Mouse (Mus musculus) heart, embryonic 12.5 days (tissue): ENCODE data around the gene Hist1h2af. TPM values are rescaled to one million over a fixed set of nuclear protein-coding genes. Genes with fewer than 3 reads are reported as not detected.
"Not testable (repeated sequence)": the region's sequence is repeated elsewhere in the genome, so short reads cannot be mapped to it uniquely, and the experiment has no call there.

Experiments used
- ATAC-seq: fragments of 200-750 bp; cut with Nextera tagmentation; 2 replicates; pipeline ENCODE4 v1.8.0; 2017; ENCODE audit warnings: moderate TSS enrichment, moderate library complexity; ENCODE audit not compliant: insufficient number of reproducible peaks, low FRiP score
- H3K27ac ChIP-seq: fragments of 300-500 bp; sonication (generic); 2 replicates; pipeline ENCODE4 v1.5.1; 2016; ENCODE audit warnings: mild to moderate bottlenecking, moderate library complexity; ENCODE audit not compliant: poor library complexity, severe bottlenecking
- H3K27me3 ChIP-seq: fragments of 300-500 bp; sonication (generic); replicated peaks from 2 replicates; pipeline ENCODE4 v1.6.1; 2016; ENCODE audit warnings: mild to moderate bottlenecking, moderate library complexity
- H3K36me3 ChIP-seq: fragments of 300-500 bp; sonication (generic); 2 replicates; pipeline ENCODE4 v1.6.1; 2016; ENCODE audit warnings: mild to moderate bottlenecking, moderate library complexity
- H3K4me1 ChIP-seq: fragments of 300-500 bp; sonication (generic); replicated peaks from 2 replicates; pipeline ENCODE4 v1.6.1; 2016; ENCODE audit warnings: mild to moderate bottlenecking
- H3K4me2 ChIP-seq: fragments of 300-500 bp; sonication (generic); 2 replicates; pipeline ENCODE4 v1.6.1; 2016; ENCODE audit warnings: mild to moderate bottlenecking, moderate library complexity
- H3K4me3 ChIP-seq: fragments of 300-500 bp; sonication (generic); 2 replicates; pipeline ENCODE4 v1.5.1; 2016; ENCODE audit warnings: mild to moderate bottlenecking
- H3K9ac ChIP-seq: fragments of 300-500 bp; sonication (generic); 2 replicates; pipeline ENCODE4 v1.6.1; 2016; ENCODE audit warnings: mild to moderate bottlenecking, moderate library complexity
- H3K9me3 ChIP-seq: fragments of 300-500 bp; sonication (generic); replicated peaks from 2 replicates; pipeline ENCODE4 v1.6.1; 2016; ENCODE audit warnings: mild to moderate bottlenecking, moderate library complexity
- WGBS: fragments of 180-500 bp; shearing (Covaris S2); methylation state at CpG from one replicate; pipeline ENCODE4 v1.1.7; 2016; 5-methylcytosine and 5-hydroxymethylcytosine counted together
- polyA plus RNA-seq: library from polyadenylated mRNA; unstranded; fragments of >200 nt; fragmentation: Nextera tagmentation; extraction: Ambion mirVana; gene quantifications from 2 replicates; pipeline ENCODE4 v1.2.1, GENCODE M21; 2016

Hist1h2af gene
- polyA plus RNA-seq: 2.7 and 7.0 TPM in 2 replicates

DNA sequence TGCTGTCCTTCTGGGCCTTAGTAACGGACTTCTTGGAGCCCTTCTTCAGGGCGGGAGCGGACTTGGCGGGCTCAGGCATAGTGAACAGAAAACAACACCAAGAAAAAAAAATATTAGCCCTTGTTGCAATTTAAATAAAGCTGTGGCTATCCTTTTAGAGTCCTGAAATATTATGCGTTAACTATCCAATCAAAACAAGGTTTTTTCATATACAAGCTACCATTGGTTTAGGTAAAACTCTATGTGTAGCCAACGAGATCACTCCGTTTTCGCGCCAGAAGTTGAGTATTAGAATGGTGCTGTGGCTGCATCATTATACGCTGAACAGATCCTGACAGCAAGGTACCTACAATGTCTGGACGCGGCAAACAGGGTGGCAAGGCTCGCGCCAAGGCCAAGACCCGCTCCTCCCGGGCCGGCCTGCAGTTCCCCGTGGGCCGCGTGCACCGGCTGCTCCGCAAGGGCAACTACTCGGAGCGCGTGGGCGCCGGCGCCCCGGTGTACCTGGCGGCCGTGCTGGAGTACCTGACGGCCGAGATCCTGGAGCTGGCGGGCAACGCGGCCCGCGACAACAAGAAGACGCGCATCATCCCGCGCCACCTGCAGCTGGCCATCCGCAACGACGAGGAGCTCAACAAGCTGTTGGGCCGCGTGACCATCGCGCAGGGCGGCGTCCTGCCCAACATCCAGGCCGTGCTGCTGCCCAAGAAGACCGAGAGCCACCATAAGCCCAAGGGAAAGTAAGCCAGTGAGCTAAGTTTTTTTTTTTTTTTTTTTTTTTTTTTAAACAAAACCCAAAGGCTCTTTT is at the start of gene Hist1h2af:
Hist1h2af (plus strand) TSS at position 347 of the 808 bp plus-strand sequence.
- H3K4me3 ChIP-seq: peak within 1 kb of the TSS; percentile 63
- WGBS: under 1% methylated on average over 31 of the region's 53 CpGs
- peak; percentile 30; the same call in 1 of the 2 replicates for ATAC-seq

GRCm38 (mm10) chr13:23485271-23485670 is 48.4 kb upstream of the Hist1h2af start:
- no peaks in the 10 kb centered on the region for H3K9me3 ChIP-seq
- 44% methylated on average over 5 of the region's 5 CpGs for WGBS
- peaks cover 8% of the 10 kb centered on the region; the same call in 1 of the 2 replicates for H3K27me3 ChIP-seq
- no peak overlapping the region for H3K9ac ChIP-seq
- ATAC-seq: no peak
- no peaks in the 10 kb centered on the region for H3K36me3 ChIP-seq
- no peak overlapping the region for H3K4me3 ChIP-seq
- H3K4me1 ChIP-seq: peaks cover 5% of the 10 kb centered on the region
- H3K27ac ChIP-seq: no peak overlapping the region
- no peak overlapping the region for H3K4me2 ChIP-seq

More for the DNA sequence above, at the start of gene Hist1h2af:
- Histone ChIP-seq H3K4me1 (peaks cover 29% of the 10 kb centered on the region), H3K27ac (peak within 1 kb of the TSS; percentile 86), H3K9ac (peak within 1 kb of the TSS; percentile 74), H3K4me2 (peak within 1 kb of the TSS; percentile 80)
- H3K27me3 ChIP-seq, H3K9me3 ChIP-seq, H3K36me3 ChIP-seq: not testable (repeated sequence)

DNA sequence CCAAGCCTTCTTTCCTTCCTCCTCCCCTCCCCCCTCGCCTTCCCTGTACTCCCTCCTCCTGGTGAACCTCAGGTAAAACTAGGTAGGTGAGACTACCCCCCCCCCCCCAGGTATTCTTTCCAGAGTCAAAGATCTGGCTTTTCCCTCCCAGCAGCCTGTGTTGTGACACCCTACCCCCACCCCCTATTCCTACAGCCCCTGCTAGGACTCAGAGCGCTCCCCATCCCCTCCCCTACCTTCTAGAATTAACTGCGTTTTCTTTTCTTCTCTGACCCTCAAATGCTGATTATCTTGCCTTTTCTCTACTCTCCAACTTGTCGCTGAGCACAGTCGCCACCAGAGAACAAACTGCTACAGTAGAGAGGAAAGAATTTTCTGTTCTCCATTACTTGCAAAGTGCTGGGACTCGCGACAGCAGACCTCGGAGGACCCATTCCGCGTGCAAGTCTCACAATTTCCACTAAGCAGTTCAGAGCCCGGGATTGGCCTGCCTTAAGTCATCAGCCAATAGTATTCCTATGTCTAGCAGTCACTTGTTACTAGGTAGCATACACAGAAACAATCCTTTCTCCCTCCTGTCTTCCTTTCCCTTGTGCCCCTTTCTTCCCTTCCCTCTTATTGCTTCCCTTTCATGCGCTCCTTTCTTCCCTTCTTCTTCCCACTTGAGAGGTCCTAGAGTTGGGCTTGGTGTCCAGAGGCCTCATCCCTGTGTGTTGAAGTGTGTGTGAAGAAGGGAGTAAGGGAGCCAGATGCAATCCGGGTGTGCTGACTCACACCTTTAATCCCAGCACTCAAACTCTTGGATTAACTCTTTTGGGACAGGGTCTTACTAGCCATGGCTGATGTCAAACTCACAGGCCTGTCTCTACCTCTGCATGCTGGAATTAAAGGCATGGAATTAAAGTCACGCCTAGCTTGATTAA is 45.0 kb upstream of the Hist1h2af start, which contains the start of gene Btn2a2:
Btn2a2 (minus strand) TSS at position 458 of the 923 bp plus-strand sequence.
- Histone ChIP-seq H3K36me3 (no peaks in the 10 kb centered on the region), H3K27ac (no peak within 1 kb of the TSS), H3K27me3 (peaks cover 8% of the 10 kb centered on the region; the same call in 1 of the 2 replicates), H3K4me1 (peaks cover 13% of the 10 kb centered on the region), H3K9ac (peak within 1 kb of the TSS; percentile 38), H3K4me2 (peak within 1 kb of the TSS; percentile 68), H3K9me3 (no peaks in the 10 kb centered on the region), H3K4me3 (peak within 1 kb of the TSS; percentile 39)
- ATAC-seq: peak; percentile 85
- 5% methylated on average over 14 of the region's 14 CpGs for WGBS

- H3K27me3 ChIP-seq: peaks cover 8% of the 10 kb centered on the region; the same call in 1 of the 2 replicates
- no peak overlapping the region for H3K9ac ChIP-seq
- no peaks in the 10 kb centered on the region for H3K36me3 ChIP-seq
- H3K4me1 ChIP-seq: peaks cover 13% of the 10 kb centered on the region
- WGBS: 21% methylated on average over 1 of the region's 1 CpGs
- no peak for ATAC-seq
- no peak overlapping the region for H3K4me3 ChIP-seq
- H3K9me3 ChIP-seq: no peaks in the 10 kb centered on the region
- H3K4me2 ChIP-seq: no peak overlapping the region
- no peak overlapping the region for H3K27ac ChIP-seq
Measured at GRCm38 (mm10) chr13:23490863-23491262, 42.8 kb upstream of the Hist1h2af start.

- WGBS: 10% methylated on average over 1 of the region's 1 CpGs
- Histone ChIP-seq H3K4me1 (peaks cover 13% of the 10 kb centered on the region), H3K4me2 (no peak overlapping the region), H3K9ac (no peak overlapping the region), H3K27ac (no peak overlapping the region), H3K36me3 (no peaks in the 10 kb centered on the region), H3K9me3 (no peaks in the 10 kb centered on the region), H3K4me3 (no peak overlapping the region), H3K27me3 (peaks cover 8% of the 10 kb centered on the region; the same call in 1 of the 2 replicates)
- ATAC-seq: no peak
Measured at GRCm38 (mm10) chr13:23491263-23491662, 42.4 kb upstream of the Hist1h2af start.

DNA sequence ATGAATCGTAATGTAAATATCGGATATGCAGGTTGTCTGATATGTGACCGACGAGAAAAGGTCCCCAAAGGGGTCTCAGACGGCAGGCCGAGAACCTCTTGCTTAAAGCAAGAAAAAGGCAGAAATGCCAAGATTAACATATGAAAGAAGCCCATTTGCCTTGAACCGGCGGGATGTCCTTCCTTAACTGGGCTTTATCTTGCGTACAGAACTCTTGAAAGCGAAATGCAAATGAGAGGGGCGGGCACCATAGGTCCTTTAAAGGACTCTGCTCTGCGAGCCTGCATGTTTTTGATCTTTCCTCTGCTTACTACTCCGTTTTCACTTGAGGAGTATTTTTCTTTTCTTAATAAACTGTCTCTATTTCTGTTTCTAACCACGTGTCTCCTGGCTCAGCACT is 41.7 kb upstream of the Hist1h2af start:
- peak overlapping the region; percentile 49; the same call in 1 of the 2 replicates for H3K9ac ChIP-seq
- H3K4me3 ChIP-seq: peak overlapping the region; percentile 46
- peaks cover 7% of the 10 kb centered on the region; the same call in 1 of the 2 replicates for H3K27me3 ChIP-seq
- no peaks in the 10 kb centered on the region for H3K9me3 ChIP-seq
- peak overlapping the region; percentile 63 for H3K4me2 ChIP-seq
- no peaks in the 10 kb centered on the region for H3K36me3 ChIP-seq
- no peak overlapping the region for H3K27ac ChIP-seq
- peaks cover 13% of the 10 kb centered on the region for H3K4me1 ChIP-seq
- 7% methylated on average over 14 of the region's 14 CpGs for WGBS
- no peak for ATAC-seq

DNA sequence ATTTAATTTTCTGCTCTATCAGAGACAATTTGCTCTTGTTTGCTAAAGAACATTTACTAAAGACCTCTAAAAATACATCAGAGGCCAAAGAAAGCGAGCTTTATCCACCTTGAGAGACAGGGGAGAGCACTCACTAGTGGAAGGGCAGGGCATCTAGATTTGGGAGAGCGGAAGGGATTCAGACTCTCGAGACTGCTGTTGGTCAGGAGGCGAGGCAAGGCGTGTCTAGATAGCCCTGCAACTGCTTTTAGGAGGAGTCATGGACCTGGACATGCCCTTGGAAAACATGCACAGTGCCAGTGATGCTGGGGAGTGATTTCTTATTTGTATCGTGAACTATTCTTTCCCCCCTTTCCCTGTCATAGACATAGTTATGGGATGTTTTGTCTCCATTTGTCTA is 38.2 kb upstream of the Hist1h2af start:
- Histone ChIP-seq H3K4me2 (no peak overlapping the region), H3K27me3 (no peaks in the 10 kb centered on the region), H3K27ac (no peak overlapping the region), H3K36me3 (no peaks in the 10 kb centered on the region), H3K4me3 (no peak overlapping the region), H3K9ac (no peak overlapping the region), H3K4me1 (peaks cover 10% of the 10 kb centered on the region), H3K9me3 (no peaks in the 10 kb centered on the region)
- WGBS: 76% methylated on average over 6 of the region's 6 CpGs
- no peak for ATAC-seq

- Histone ChIP-seq H3K27ac (peak overlapping the region; percentile 36; the same call in 1 of the 2 replicates), H3K36me3 (no peaks in the 10 kb centered on the region), H3K4me3 (peak overlapping the region; percentile 45), H3K9me3 (no peaks in the 10 kb centered on the region), H3K9ac (no peak overlapping the region; the same call in 1 of the 2 replicates), H3K4me2 (peak overlapping the region; percentile 68), H3K4me1 (peaks cover 5% of the 10 kb centered on the region; the same call in 1 of the 2 replicates), H3K27me3 (no peaks in the 10 kb centered on the region)
- ATAC-seq: no peak
- 3% methylated on average over 19 of the region's 19 CpGs for WGBS
Measured at GRCm38 (mm10) chr13:23497656-23498321, 35.9 kb upstream of the Hist1h2af start.

DNA sequence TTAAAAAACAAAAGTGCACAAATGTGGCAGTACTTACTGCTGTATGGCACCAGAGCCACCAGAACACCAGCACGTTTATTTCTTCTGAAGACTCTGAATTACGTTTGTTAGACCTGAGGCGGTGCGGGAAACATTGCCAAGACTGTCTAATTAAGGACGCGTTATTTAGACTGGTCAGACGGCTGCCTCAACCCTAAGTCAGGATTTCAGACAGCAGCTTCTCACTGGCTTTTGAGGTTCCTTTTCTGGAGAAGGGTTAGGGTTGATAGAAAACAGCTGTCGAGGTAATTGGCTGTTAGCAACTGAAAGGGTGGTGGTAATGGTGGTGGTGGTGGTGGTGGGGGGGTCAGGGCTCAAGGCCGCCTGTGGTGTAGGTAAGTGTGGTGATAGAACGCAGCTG is 35.1 kb upstream of the Hist1h2af start:
- H3K9ac ChIP-seq: peak overlapping the region; percentile 25; the same call in 1 of the 2 replicates
- peak overlapping the region; percentile 36 for H3K27ac ChIP-seq
- no peaks in the 10 kb centered on the region for H3K27me3 ChIP-seq
- peak overlapping the region; percentile 68 for H3K4me2 ChIP-seq
- no peak for ATAC-seq
- no peaks in the 10 kb centered on the region for H3K36me3 ChIP-seq
- peak overlapping the region; percentile 45 for H3K4me3 ChIP-seq
- peaks cover 8% of the 10 kb centered on the region; the same call in 1 of the 2 replicates for H3K4me1 ChIP-seq
- 8% methylated on average over 10 of the region's 10 CpGs for WGBS
- no peaks in the 10 kb centered on the region for H3K9me3 ChIP-seq

DNA sequence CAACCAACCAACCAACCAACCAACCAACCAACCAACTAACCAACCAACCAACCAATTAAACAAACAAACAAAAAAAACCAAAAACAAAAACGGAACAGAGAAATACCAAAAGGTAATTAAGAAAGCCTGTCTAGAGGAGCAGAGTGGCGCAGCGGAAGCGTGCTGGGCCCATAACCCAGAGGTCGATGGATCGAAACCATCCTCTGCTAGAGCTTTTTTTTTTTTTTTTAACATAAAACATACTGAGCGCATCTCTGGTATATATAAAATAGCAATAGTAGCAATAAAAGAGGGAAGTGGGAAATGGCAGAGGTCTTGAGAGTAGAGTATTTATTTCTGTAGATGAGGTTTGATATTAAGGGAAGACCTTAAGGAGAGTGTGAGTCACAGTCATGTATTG is 33.8 kb upstream of the Hist1h2af start:
- Histone ChIP-seq H3K4me2 (no peak overlapping the region), H3K4me3 (no peak overlapping the region)
- WGBS: 11% methylated on average over 7 of the region's 7 CpGs

More for the DNA sequence above, 33.8 kb upstream of the Hist1h2af start:
- no peaks in the 10 kb centered on the region for H3K9me3 ChIP-seq
- no peak overlapping the region for H3K9ac ChIP-seq
- peaks cover 9% of the 10 kb centered on the region for H3K4me1 ChIP-seq
- H3K36me3 ChIP-seq: no peaks in the 10 kb centered on the region
- H3K27ac ChIP-seq: no peak overlapping the region
- no peaks in the 10 kb centered on the region for H3K27me3 ChIP-seq
- ATAC-seq: no peak
